Mouse (Mus musculus) midbrain, postnatal 0 days (tissue): Measurements from ENCODE around the gene Nckap5. TPM values are rescaled to one million over a fixed set of nuclear protein-coding genes. Genes with fewer than 3 reads are reported as not detected.

Experiments used
- ATAC-seq: fragments of 200-750 bp; cut with Nextera tagmentation; 2 replicates; pipeline ENCODE4 v1.8.0; 2017; ENCODE audit warnings: moderate number of reproducible peaks, mild to moderate bottlenecking, moderate TSS enrichment, moderate library complexity; ENCODE audit not compliant: low FRiP score
- DNase-seq: peaks from one replicate; pipeline ENCODE4 v3.0.0-alpha.2; 2015; ENCODE audit warnings: low spot score
- H3K27ac ChIP-seq: fragments of 300-500 bp; sonication (generic); 2 replicates; pipeline ENCODE4 v1.5.1; 2014; ENCODE audit warnings: low read depth, mild to moderate bottlenecking, low read length, mixed read lengths
- H3K27me3 ChIP-seq: fragments of 300-500 bp; sonication (generic); 2 replicates; pipeline ENCODE4 v1.6.1; 2014; ENCODE audit warnings: low read length, control low read depth, mixed read lengths; ENCODE audit not compliant: insufficient read depth
- H3K36me3 ChIP-seq: fragments of 300-500 bp; sonication (generic); 2 replicates; pipeline ENCODE4 v1.6.1; 2014; ENCODE audit warnings: low read length, control low read depth, mixed read lengths; ENCODE audit not compliant: insufficient read depth
- H3K4me1 ChIP-seq: fragments of 300-500 bp; sonication (generic); 2 replicates; pipeline ENCODE4 v1.6.1; 2014; ENCODE audit warnings: mild to moderate bottlenecking, control low read depth, antibody characterized with exemption, low read length, mixed read lengths; ENCODE audit not compliant: insufficient read depth
- H3K4me2 ChIP-seq: fragments of 300-500 bp; sonication (generic); 2 replicates; pipeline ENCODE4 v1.6.1; 2014; ENCODE audit warnings: low read depth, mild to moderate bottlenecking, low read length, mixed read lengths; ENCODE audit not compliant: poor library complexity, severe bottlenecking
- H3K4me3 ChIP-seq: fragments of 300-500 bp; sonication (generic); 2 replicates; pipeline ENCODE4 v1.5.1; 2014; ENCODE audit warnings: low read depth, mild to moderate bottlenecking, low read length, moderate library complexity
- H3K9ac ChIP-seq: fragments of 300-500 bp; sonication (generic); replicated peaks from 2 replicates; pipeline ENCODE4 v1.6.1; 2014; ENCODE audit warnings: mild to moderate bottlenecking, low read length, moderate library complexity, mixed read lengths; ENCODE audit not compliant: poor library complexity, severe bottlenecking
- H3K9me3 ChIP-seq: fragments of 300-500 bp; sonication (generic); 2 replicates; pipeline ENCODE4 v1.6.1; 2016; ENCODE audit warnings: low read length, control low read depth
- CTCF ChIP-seq: IDR thresholded peaks from 2 replicates; pipeline ENCODE4 v1.5.1; 2016; ENCODE audit warnings: antibody characterized with exemption, mild to moderate bottlenecking
- WGBS: fragments of 180-500 bp; shearing (Covaris S2); extraction: QIAGEN DNeasy Blood & Tissue Kit; methylation state at CpG from one replicate; pipeline ENCODE4 v1.1.7; 2014; 5-methylcytosine and 5-hydroxymethylcytosine counted together
- polyA plus RNA-seq: library from polyadenylated mRNA; unstranded; fragments of >200 nt; fragmentation: Nextera tagmentation; extraction: Ambion mirVana; gene quantifications from 2 replicates; pipeline ENCODE4 v1.2.1, GENCODE M21; 2015
- total RNA-seq: library from RNA; depleted of rRNA; stranded (reverse); fragments of >200 nt; gene quantifications from 2 replicates; pipeline ENCODE4 v1.2.3, GENCODE M21; 2014

The Nckap5 gene
- total and polyA plus RNA-seq, 2 experiments from 2014 or later = 6.3 to 8.7 TPM

- H3K27me3 ChIP-seq = no peaks in the 10 kb centered on the region
- H3K4me3 ChIP-seq = no peak overlapping the region
- no peak overlapping the region for H3K4me2 ChIP-seq
- no peak overlapping the region for H3K9ac ChIP-seq
- H3K9me3 ChIP-seq = no peaks in the 10 kb centered on the region
- ATAC-seq (no peak), DNase-seq (no peak)
- WGBS = 70% methylated on average over 4 of the region's 4 CpGs
- no peak for TF ChIP-seq CTCF
- H3K27ac ChIP-seq = no peak overlapping the region
- H3K36me3 ChIP-seq = no peaks in the 10 kb centered on the region
- no peaks in the 10 kb centered on the region for H3K4me1 ChIP-seq
Measured at GRCm38 (mm10) chr1:126600596-126600995, 230.0 kb downstream of the Nckap5 start.

- H3K9ac ChIP-seq = no peak overlapping the region
- no peak overlapping the region for H3K4me3 ChIP-seq
- no peaks in the 10 kb centered on the region for H3K4me1 ChIP-seq
- WGBS = 46% methylated on average over 3 of the region's 3 CpGs
- no peak overlapping the region for H3K27ac ChIP-seq
- DNase-seq (peak; percentile 24), ATAC-seq (no peak)
- H3K27me3 ChIP-seq = peaks cover 5% of the 10 kb centered on the region; the same call in 1 of the 2 replicates
- H3K36me3 ChIP-seq = no peaks in the 10 kb centered on the region
- H3K4me2 ChIP-seq = no peak overlapping the region
- no peak for TF ChIP-seq CTCF
- H3K9me3 ChIP-seq = no peaks in the 10 kb centered on the region
Measured at GRCm38 (mm10) chr1:126597376-126597775, 233.2 kb downstream of the Nckap5 start.

- DNase-seq (no peak), ATAC-seq (no peak)
- Histone ChIP-seq H3K9me3 (no peaks in the 10 kb centered on the region), H3K27me3 (peaks cover 5% of the 10 kb centered on the region; the same call in 1 of the 2 replicates), H3K9ac (no peak overlapping the region), H3K4me2 (no peak overlapping the region), H3K4me3 (no peak overlapping the region), H3K36me3 (no peaks in the 10 kb centered on the region), H3K4me1 (no peaks in the 10 kb centered on the region), H3K27ac (no peak overlapping the region)
- no peak for TF ChIP-seq CTCF
- WGBS = 88% methylated on average over 3 of the region's 3 CpGs
Measured at GRCm38 (mm10) chr1:126594796-126595195, 235.8 kb downstream of the Nckap5 start.

GRCm38 (mm10) chr1:126593044-126593805, 237.4 kb downstream of the Nckap5 start:
- Histone ChIP-seq H3K9me3 (no peaks in the 10 kb centered on the region), H3K4me3 (no peak overlapping the region), H3K4me2 (no peak overlapping the region), H3K27me3 (peaks cover 5% of the 10 kb centered on the region; the same call in 1 of the 2 replicates), H3K36me3 (no peaks in the 10 kb centered on the region), H3K4me1 (no peaks in the 10 kb centered on the region), H3K9ac (no peak overlapping the region), H3K27ac (no peak overlapping the region)
- no peak for TF ChIP-seq CTCF
- ATAC-seq (no peak), DNase-seq (no peak)
- 52% methylated on average over 7 of the region's 7 CpGs for WGBS

- Histone ChIP-seq H3K4me1 (no peaks in the 10 kb centered on the region), H3K9ac (no peak overlapping the region), H3K27me3 (peaks cover 5% of the 10 kb centered on the region; the same call in 1 of the 2 replicates), H3K27ac (no peak overlapping the region), H3K36me3 (no peaks in the 10 kb centered on the region), H3K4me2 (no peak overlapping the region), H3K4me3 (no peak overlapping the region), H3K9me3 (no peaks in the 10 kb centered on the region)
- DNase-seq (no peak), ATAC-seq (no peak)
- 41% methylated on average over 3 of the region's 3 CpGs for WGBS
- no peak for TF ChIP-seq CTCF
Measured at GRCm38 (mm10) chr1:126590911-126591310, 239.7 kb downstream of the Nckap5 start.

- no peaks in the 10 kb centered on the region for H3K36me3 ChIP-seq
- no peak overlapping the region for H3K9ac ChIP-seq
- no peak for TF ChIP-seq CTCF
- H3K9me3 ChIP-seq = no peaks in the 10 kb centered on the region
- ATAC-seq = no peak
- DNase-seq = no peak
- no peak overlapping the region for H3K27ac ChIP-seq
- H3K4me1 ChIP-seq = no peaks in the 10 kb centered on the region
- H3K27me3 ChIP-seq = no peaks in the 10 kb centered on the region
- H3K4me3 ChIP-seq = no peak overlapping the region
- no peak overlapping the region for H3K4me2 ChIP-seq
Measured at GRCm38 (mm10) chr1:126578163-126578562, 252.4 kb downstream of the Nckap5 start.
